Mouse (Mus musculus): Measurements from ENCODE around the gene Thbs1. TPM values are rescaled to one million over a fixed set of nuclear protein-coding genes. Genes with fewer than 3 reads are reported as not detected.

Thbs1 gene
- polyA plus RNA-seq, 1 experiment from 2014 or later, result 91.5 TPM

GRCm38 (mm10) chr2:118159126-118159525 is 47.5 kb downstream of the Thbs1 start:
- peak overlapping the region; percentile 75 for H3K27ac ChIP-seq
- no peaks in the 10 kb centered on the region for H3K9me3 ChIP-seq
- ATAC-seq (ENCODE audit: insufficient number of reproducible peaks, insufficient read depth, low FRiP score, low TSS enrichment), result no peak
- H3K4me2 ChIP-seq (replicated peaks), result peak overlapping the region; percentile 15; the same call in 1 of the 2 replicates
- no peak overlapping the region for H3K4me3 ChIP-seq
- H3K36me3 ChIP-seq, result no peaks in the 10 kb centered on the region
- H3K9ac ChIP-seq, result no peak overlapping the region
- H3K4me1 ChIP-seq, result peaks cover 43% of the 10 kb centered on the region
- WGBS, result 13% methylated on average over 6 of the region's 6 CpGs
- H3K27me3 ChIP-seq, result no peaks in the 10 kb centered on the region

GRCm38 (mm10) chr2:118160547-118160946 is 48.9 kb downstream of the Thbs1 start:
- H3K4me3 ChIP-seq, result no peak overlapping the region
- no peak overlapping the region for H3K4me2 ChIP-seq (replicated peaks)
- H3K9me3 ChIP-seq, result no peaks in the 10 kb centered on the region
- no peak for ATAC-seq (ENCODE audit: insufficient number of reproducible peaks, insufficient read depth, low FRiP score, low TSS enrichment)
- H3K4me1 ChIP-seq, result peaks cover 43% of the 10 kb centered on the region
- H3K27me3 ChIP-seq, result no peaks in the 10 kb centered on the region
- no peaks in the 10 kb centered on the region for H3K36me3 ChIP-seq
- no peak overlapping the region for H3K9ac ChIP-seq
- 15% methylated on average over 6 of the region's 6 CpGs for WGBS
- H3K27ac ChIP-seq, result peak overlapping the region; percentile 51

- ATAC-seq (ENCODE audit: insufficient number of reproducible peaks, insufficient read depth, low FRiP score, low TSS enrichment), result no peak
- Histone ChIP-seq H3K27me3 (no peaks in the 10 kb centered on the region), H3K27ac (peak overlapping the region; percentile 51), H3K36me3 (no peaks in the 10 kb centered on the region), H3K4me1 (peaks cover 43% of the 10 kb centered on the region), H3K9ac (no peak overlapping the region), H3K4me3 (no peak overlapping the region), H3K4me2 (replicated peaks) (no peak overlapping the region), H3K9me3 (no peaks in the 10 kb centered on the region)
- 67% methylated on average over 2 of the region's 2 CpGs for WGBS
Observed at GRCm38 (mm10) chr2:118160991-118161390, 49.3 kb downstream of the Thbs1 start.

- H3K4me2 ChIP-seq (replicated peaks), result no peak overlapping the region
- no peaks in the 10 kb centered on the region for H3K9me3 ChIP-seq
- H3K27ac ChIP-seq, result no peak overlapping the region
- no peak overlapping the region for H3K4me3 ChIP-seq
- H3K36me3 ChIP-seq, result no peaks in the 10 kb centered on the region
- no peak overlapping the region for H3K9ac ChIP-seq
- no peak for ATAC-seq (ENCODE audit: insufficient number of reproducible peaks, insufficient read depth, low FRiP score, low TSS enrichment)
- H3K27me3 ChIP-seq, result no peaks in the 10 kb centered on the region
- 47% methylated on average over 5 of the region's 5 CpGs for WGBS
- H3K4me1 ChIP-seq, result peaks cover 41% of the 10 kb centered on the region
Observed at GRCm38 (mm10) chr2:118162486-118162885, 50.8 kb downstream of the Thbs1 start.

- Histone ChIP-seq H3K27me3 (no peaks in the 10 kb centered on the region), H3K9me3 (no peaks in the 10 kb centered on the region), H3K36me3 (no peaks in the 10 kb centered on the region), H3K9ac (no peak overlapping the region), H3K4me2 (replicated peaks) (no peak overlapping the region), H3K4me1 (peaks cover 43% of the 10 kb centered on the region), H3K27ac (no peak overlapping the region), H3K4me3 (no peak overlapping the region)
- WGBS, result 57% methylated on average over 6 of the region's 6 CpGs
- no peak for ATAC-seq (ENCODE audit: insufficient number of reproducible peaks, insufficient read depth, low FRiP score, low TSS enrichment)
Observed at GRCm38 (mm10) chr2:118164137-118164536, 52.5 kb downstream of the Thbs1 start.

- Histone ChIP-seq H3K9ac (no peak overlapping the region), H3K4me1 (peaks cover 27% of the 10 kb centered on the region), H3K4me2 (replicated peaks) (no peak overlapping the region), H3K4me3 (no peak overlapping the region), H3K36me3 (no peaks in the 10 kb centered on the region), H3K27me3 (no peaks in the 10 kb centered on the region), H3K9me3 (no peaks in the 10 kb centered on the region), H3K27ac (no peak overlapping the region)
- 89% methylated on average over 2 of the region's 2 CpGs for WGBS
- no peak for ATAC-seq (ENCODE audit: insufficient number of reproducible peaks, insufficient read depth, low FRiP score, low TSS enrichment)
Observed at GRCm38 (mm10) chr2:118165691-118166090, 54.0 kb downstream of the Thbs1 start.

GRCm38 (mm10) chr2:118167731-118168130 is 56.1 kb downstream of the Thbs1 start:
- H3K9me3 ChIP-seq, result no peaks in the 10 kb centered on the region

GRCm38 (mm10) chr2:118168225-118168624 is 56.5 kb downstream of the Thbs1 start:
- ATAC-seq (ENCODE audit: insufficient number of reproducible peaks, insufficient read depth, low FRiP score, low TSS enrichment), result no peak
- Histone ChIP-seq H3K9me3 (no peaks in the 10 kb centered on the region), H3K4me2 (replicated peaks) (no peak overlapping the region), H3K4me1 (peaks cover 15% of the 10 kb centered on the region; the same call in 1 of the 2 replicates), H3K4me3 (no peak overlapping the region), H3K27me3 (no peaks in the 10 kb centered on the region), H3K27ac (no peak overlapping the region), H3K9ac (no peak overlapping the region), H3K36me3 (no peaks in the 10 kb centered on the region)
- WGBS, result 38% methylated on average over 1 of the region's 1 CpGs

More at GRCm38 (mm10) chr2:118167731-118168130, 56.1 kb downstream of the Thbs1 start:
- 82% methylated on average over 4 of the region's 4 CpGs for WGBS
- H3K27ac ChIP-seq, result no peak overlapping the region
- H3K27me3 ChIP-seq, result no peaks in the 10 kb centered on the region
- H3K4me1 ChIP-seq, result peaks cover 18% of the 10 kb centered on the region; the same call in 1 of the 2 replicates
- no peak overlapping the region for H3K4me2 ChIP-seq (replicated peaks)
- no peak for ATAC-seq (ENCODE audit: insufficient number of reproducible peaks, insufficient read depth, low FRiP score, low TSS enrichment)
- H3K36me3 ChIP-seq, result no peaks in the 10 kb centered on the region
- H3K9ac ChIP-seq, result no peak overlapping the region
- no peak overlapping the region for H3K4me3 ChIP-seq

- Histone ChIP-seq H3K27me3 (no peaks in the 10 kb centered on the region), H3K4me1 (peaks cover 4% of the 10 kb centered on the region; the same call in 1 of the 2 replicates), H3K9me3 (no peaks in the 10 kb centered on the region), H3K4me3 (no peak overlapping the region), H3K27ac (no peak overlapping the region), H3K9ac (no peak overlapping the region), H3K4me2 (replicated peaks) (no peak overlapping the region), H3K36me3 (no peaks in the 10 kb centered on the region)
- no peak for ATAC-seq (ENCODE audit: insufficient number of reproducible peaks, insufficient read depth, low FRiP score, low TSS enrichment)
- 59% methylated on average over 10 of the region's 10 CpGs for WGBS
Observed at GRCm38 (mm10) chr2:118174558-118175383, 63.1 kb downstream of the Thbs1 start.

Other genes starting within 250 kb of the Thbs1 start
- gene Fsip1, start 145.1 kb downstream of the Thbs1 start, polyA plus RNA-seq (2016; fragmentation: Nextera tagmentation; extraction: Ambion mirVana), result 1.3 and 1.9 TPM in 2 replicates

All from embryonic facial prominence, embryonic 12.5 days (tissue).